Mouse (Mus musculus) granulocyte monocyte progenitor cell, adult 5-6 weeks (primary cell): ENCODE data around the gene Tmem63c. TPM values are rescaled to one million over a fixed set of nuclear protein-coding genes. Genes with fewer than 3 reads are reported as not detected.
A peak's percentile ranks its signal among the peaks of the same experiment; 100 is the strongest.

Experiments used
- ATAC-seq: replicated peaks from 2 replicates; pipeline ENCODE4 v1.8.0; 2016; ENCODE audit warnings: mild to moderate bottlenecking, moderate TSS enrichment, inconsistent platforms; ENCODE audit not compliant: poor library complexity, severe bottlenecking
- total RNA-seq, 2 experiments: library from RNA; stranded (forward) in 1 of 2; stranded (reverse) in 1 of 2; fragments of 200-712, 200-1000 nt in 1 of 2; fragments of >200 nt in 1 of 2; fragmentation: Nextera tagmentation in 1 of 2; gene quantifications; 2 replicates each; pipeline ENCODE4 v1.2.3; 2014 to 2017

Gene Tmem63c
- total RNA-seq, 2 experiments from 2014 or later: not detected

DNA sequence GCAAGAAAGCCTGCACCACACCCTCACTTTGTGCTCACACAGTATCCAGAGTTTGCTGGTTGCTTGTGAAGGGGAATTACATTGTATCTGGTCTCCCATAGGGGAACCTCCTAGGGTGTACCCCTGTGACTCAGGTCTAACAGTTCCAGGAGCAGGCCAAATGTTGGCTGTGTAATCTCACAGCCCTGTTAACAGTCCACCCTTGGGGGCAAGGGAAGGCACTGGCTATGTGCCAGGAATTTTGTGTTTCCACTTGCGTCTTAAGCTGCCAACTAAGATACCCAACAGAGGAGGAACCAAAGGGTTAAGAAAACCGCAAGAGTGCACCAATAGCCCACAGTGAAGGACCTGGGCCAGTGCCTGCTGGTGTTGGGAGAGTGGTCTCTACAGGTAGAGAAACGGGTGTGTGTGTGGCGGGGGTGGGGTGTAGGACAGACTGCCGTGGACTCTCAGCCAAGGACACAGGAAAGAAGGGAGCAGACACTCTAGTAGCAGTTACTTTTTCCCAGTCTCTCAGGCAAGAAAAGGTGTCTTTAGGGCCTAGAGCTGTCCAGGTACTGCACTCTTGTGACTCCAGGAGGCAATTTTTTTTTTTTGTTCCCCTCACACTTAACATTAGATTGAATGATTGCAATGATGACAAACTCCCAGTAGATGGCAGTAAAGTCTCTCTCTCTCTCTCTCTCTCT, 20.8 kb upstream of the Tmem63c start:
- 0 out of 2 replicates have a peak, but pooled peaks have one; percentile 42 for ATAC-seq

GRCm38 (mm10) chr12:87000840-87001176, 20.3 kb upstream of the Tmem63c start:
- no peak for ATAC-seq

- ATAC-seq: no peak
These were observed 18.9 kb upstream of the Tmem63c start for GRCm38 (mm10) chr12:87002209-87002608.

DNA sequence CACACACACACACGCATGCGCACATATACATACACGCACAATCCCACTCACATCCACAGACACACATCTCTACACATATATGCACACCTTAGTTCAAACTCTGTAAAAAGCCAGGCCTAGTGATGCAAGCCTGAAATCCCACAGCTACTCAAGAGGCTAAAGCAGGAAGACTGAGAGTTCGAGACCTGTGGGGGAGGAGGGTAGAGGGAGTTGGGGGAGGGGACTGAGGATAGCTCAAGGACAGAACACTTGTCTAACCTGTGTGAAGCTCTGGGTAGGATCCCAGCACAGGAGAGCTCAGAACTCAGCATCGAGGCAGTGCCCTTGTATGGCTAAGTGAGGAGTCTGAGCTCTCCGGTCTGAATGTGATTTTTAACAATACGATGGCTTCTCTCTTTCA, 18.3 kb upstream of the Tmem63c start:
- no peak for ATAC-seq

DNA sequence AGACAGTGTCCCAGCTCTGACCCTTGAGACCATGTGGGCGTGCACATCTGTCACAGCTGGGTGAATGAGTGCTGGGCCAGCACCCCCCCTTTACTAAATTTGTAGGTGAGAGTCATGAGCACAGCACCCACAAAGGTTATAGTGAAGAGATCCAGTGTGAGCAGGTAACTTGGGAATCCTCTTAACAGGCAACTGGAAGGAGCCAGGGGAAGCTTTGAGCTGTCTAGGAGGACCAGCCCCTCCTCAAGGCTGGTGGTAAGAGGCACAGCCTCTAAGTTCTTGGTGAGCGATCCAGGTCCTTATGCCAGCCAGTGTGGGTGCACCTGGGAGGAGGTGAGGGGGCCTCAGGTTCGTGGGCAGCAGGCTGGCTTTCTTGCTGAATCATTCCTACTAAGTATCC, 17.5 kb upstream of the Tmem63c start:
- ATAC-seq: no peak

DNA sequence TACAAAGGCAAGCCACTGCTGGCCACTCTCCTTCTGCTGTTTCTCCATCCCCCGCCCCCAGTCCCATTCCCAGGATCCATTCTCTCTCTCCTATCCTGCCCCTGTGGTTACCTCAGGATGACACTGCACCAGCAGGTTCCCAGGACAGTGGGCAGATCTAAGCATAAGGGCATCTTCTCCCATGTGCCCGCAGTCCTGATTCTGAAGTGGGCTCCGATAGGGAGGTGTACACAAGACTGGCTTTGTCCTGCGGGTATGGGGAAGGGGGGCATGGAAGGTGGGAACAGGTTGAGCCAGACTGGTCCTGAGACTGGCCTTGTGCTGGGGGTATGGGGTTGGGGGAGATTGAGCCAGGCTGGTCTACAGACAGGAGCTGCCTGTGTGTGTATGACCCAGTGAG, 16.5 kb upstream of the Tmem63c start:
- no peak for ATAC-seq

DNA sequence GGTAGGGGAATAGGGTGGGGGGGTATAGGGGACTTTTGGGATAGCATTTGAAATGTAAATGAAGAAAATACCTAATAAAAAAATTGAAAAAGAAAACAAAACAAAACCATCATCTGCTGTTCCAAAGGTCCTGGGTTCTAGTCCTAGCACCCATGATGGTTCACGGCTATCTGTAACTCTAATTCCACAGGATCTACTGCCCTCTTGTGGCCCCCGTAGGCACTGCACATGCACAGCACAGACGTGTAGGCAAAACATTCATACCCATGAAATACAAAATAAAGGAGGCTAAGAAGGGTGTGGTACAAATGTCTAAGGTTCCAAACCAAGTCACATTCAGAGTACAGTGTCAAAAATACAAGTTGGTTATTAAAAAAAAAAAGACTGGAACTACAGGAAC, 4.1 kb upstream of the Tmem63c start:
- peak; percentile 56; the same call in 1 of the 2 replicates for ATAC-seq

DNA sequence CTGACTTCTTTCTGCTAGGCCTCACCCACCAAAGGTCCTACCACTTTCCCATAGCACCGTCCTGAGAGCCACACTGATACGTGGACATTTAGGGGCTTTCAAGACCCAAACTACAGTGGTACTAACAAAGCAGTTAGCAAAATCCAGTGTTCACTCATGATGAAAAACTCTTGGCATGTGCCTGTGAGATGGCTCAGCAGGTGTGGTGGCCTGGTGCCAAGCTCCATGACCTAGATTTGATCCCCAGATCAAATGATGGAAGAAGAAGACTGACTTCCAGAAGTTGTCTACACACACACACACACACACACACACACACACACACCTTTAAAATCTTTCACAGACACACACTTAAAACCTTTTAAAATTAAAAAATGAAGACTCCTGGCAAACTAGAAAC, 2.4 kb upstream of the Tmem63c start:
- ATAC-seq: no peak

- ATAC-seq: no peak
These were observed 866 bp downstream of the Tmem63c start for GRCm38 (mm10) chr12:87022006-87022405.

DNA sequence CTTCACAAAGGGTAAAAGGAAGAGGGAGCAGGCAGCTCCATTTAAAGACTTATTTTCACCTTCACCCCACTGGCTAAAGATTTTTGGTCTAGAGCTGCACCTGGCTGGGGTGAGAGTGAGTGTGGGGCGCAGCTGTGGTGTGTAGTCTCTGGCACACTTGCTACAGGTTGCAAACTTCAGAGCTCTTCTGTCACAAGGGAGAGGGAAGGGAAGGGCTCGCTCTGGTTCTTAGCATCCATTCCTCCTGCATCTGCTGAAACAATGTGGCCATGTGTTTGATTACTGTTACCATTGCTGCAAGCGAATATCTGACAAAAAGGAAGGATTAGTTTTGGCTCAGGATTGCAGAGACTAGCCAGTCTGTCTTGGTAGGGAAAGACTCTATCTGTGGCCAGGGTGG, 2.3 kb downstream of the Tmem63c start:
- ATAC-seq: no peak

DNA sequence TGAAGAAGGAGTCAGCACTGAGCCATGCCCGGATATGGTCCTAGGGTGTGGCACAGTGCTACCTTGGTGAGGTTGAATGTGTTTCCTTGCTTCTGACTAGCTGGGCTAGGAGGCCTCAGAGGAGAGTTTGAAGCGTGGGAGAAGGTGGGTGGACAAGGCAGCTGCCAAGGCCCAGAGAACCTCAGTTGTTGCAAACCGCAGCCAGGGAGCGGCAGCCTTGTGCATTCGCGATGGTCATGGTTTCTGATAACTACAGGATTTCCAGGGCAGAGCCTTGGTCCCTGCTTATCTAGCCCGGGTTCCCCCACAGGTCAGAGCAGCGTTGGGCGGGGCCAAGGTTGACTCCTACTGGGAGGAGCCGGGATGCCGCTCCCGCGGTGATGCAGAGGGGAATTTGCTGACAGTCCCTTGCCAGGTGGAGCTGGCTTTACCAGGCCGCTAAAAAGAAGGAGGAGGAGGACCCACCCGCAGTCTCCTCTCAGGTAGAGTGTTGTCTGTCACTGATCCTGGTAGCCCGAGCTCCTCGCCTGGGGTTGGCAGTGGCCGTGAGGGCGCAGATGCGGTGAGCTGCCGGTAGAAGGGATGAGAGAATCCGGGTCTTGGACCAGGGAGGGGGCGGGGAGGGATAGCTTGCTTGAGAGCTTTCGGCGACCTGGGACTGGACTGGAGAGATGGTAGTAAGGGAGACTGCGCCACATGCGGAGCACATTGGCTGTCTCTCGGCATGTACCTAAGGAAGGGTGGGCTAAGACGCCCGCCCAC, 5.2 kb downstream of the Tmem63c start:
- no peak for ATAC-seq

DNA sequence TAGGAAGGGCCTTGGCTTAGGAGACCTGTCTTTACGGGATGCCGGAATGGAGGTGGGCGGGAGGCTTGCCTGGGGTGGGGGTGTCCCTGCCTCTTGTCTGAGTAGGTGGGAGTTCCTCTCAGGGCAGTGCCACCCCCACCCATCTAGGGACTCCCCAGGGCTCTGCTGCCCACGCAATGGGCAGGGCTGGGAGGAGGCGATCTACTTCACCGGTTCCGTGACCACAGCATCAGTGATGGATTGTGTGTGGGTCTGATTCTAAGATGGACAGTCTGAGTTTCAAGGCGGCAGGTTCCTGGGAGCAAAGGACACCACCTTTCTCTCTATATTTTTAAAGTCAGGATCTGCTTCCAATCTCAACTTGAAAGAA, 5.7 kb downstream of the Tmem63c start:
- no peak for ATAC-seq

DNA sequence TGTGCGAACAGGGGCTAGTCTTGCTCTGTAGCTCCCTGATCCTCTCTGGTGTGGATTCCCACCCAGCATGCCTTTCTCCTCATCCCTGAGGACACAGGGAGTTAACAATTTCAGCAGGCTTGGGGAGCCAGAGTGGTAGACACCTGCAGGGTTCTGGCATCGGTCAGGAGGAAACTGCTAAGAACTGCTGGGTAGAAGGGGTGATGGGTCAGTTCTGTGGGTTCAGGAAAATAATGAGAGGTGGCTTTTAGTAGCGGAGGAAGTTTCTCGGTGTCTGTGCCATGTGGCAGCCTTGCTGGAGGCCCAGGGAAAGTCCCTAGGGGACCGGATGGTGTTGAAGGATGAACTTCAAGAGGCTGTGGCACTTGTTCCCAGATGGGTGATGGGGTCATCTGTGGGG, 6.3 kb downstream of the Tmem63c start:
- no peak for ATAC-seq

DNA sequence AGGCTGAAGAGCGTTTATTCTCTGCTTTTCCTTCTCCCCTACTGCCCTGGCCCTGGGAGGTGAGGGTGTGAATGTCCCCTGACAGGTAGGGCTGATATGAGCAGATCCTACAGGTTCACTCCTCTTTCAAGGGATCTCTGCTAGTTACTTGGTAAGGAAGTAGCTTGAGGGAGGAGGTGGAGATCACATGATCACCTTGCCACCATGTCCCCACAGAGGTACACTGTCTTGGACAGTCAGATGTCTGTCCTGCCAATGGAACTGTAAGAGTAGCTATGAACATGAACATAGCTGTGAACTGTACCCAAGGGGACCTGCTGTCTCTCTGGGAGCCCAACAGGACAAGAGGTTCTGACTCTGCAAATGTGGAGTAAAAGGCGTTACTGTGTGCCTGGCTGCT, 6.9 kb downstream of the Tmem63c start:
- ATAC-seq: no peak

DNA sequence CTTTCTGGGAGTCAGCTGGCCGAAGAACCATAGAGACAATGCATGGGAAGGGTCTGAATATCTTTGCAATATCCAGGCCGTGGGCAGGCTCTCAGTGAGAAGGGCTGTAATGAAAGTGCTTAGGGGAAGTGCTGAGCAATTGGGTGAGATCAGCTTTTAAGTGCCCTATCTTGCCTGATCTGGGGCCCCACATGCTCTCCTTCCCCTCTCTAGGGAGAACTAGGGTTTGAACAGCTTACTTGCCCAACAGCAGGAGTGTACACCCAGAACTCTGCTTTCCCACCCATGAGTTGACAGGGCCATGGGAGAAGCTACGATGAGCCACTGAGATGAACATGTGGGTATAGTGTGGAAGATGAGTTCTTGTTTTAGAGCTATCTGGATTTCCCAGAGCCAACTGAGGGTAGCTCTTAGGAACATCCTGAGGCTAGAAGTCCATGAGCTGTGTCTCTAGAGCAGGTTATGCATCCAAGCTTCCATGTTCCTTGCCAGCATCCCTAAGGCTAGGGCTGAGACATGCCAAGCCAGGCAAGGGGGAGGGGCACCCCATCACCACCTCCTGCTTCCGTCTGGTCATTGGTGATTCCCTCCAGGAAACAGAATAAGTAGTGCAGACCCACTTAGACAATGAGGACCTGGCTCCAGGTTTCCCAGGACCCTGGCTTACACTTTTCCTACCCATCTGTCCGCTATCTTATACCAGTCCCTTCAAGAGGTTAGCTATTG, 8.3 kb downstream of the Tmem63c start:
- no peak for ATAC-seq

GRCm38 (mm10) chr12:87031163-87031763, 10.1 kb downstream of the Tmem63c start:
- ATAC-seq: no peak

- ATAC-seq: no peak
These were observed 15.5 kb downstream of the Tmem63c start for GRCm38 (mm10) chr12:87036631-87037030.

DNA sequence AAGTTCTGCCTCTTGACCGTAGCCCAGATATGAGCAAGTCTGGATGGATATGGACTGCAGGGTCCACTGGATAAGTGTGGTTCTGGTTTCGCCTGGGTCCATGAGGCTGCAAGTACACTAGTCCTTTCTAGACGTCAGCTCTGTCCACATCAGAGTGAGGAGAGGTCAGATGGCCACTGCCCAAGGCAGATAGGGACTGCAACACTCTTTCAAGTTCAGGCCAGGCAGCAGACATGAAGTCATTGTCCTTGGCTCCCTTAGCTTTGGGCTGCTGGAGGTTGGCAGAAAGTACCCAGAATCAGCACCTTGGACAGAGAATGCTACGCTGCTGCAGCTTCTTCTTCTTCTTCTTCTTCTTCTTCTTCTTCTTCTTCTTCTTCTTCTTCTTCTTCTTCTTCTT, 19.0 kb downstream of the Tmem63c start:
- ATAC-seq: no peak

GRCm38 (mm10) chr12:87040857-87041256, 19.7 kb downstream of the Tmem63c start:
- ATAC-seq: no peak

DNA sequence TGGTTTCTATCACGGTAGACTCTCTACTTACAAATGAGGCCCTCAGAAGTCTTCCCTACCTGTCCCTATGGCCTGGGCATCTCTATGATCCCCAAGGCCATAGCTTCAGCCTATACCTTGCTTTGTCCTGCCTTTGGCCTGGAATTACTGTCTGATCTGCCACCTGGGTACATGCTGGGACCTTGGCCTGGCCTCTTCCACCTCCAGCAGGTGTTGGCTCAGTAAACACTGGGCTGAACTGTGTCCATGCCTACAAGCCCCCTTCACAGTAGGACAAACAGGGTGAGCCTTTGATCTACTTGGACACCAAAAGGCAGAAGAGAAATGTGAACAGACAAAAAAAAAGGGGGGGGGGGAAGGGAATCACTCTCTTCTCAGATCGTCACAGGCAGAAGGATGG, 21.3 kb downstream of the Tmem63c start:
- no peak for ATAC-seq

GRCm38 (mm10) chr12:87043221-87043620, 22.1 kb downstream of the Tmem63c start:
- no peak for ATAC-seq
